Mouse (Mus musculus) hindlimb bud, embryonic 11.5 days (tissue): Measurements from ENCODE around the gene Ankrd36.

Experiments
- DNase-seq: peaks from one replicate; pipeline ENCODE4 v3.0.0-alpha.2; 2012; ENCODE audit warnings: low read depth, low spot score; ENCODE audit errors: extremely low spot score

The Ankrd36 gene

GRCm38 (mm10) chr11:5737137-5737536 lies 167.7 kb downstream of the Ankrd36 start:
- no peak for DNase-seq
